Mouse (Mus musculus) liver, embryonic 15.5 days (tissue): ENCODE measurements around the gene Dagla. TPM values are rescaled to one million over a fixed set of nuclear protein-coding genes. Genes with fewer than 3 reads are reported as not detected.

ENCODE experiments used
- ATAC-seq: fragments of 200-750 bp; cut with Nextera tagmentation; 2 replicates; pipeline ENCODE4 v1.8.0; 2017; ENCODE audit warnings: moderate number of reproducible peaks, mild to moderate bottlenecking, moderate library complexity; ENCODE audit not compliant: insufficient read depth
- H3K27ac ChIP-seq: fragments of 300-500 bp; sonication (generic); replicated peaks from 2 replicates; pipeline ENCODE4 v1.5.1; 2015; ENCODE audit warnings: mild to moderate bottlenecking, inconsistent platforms
- H3K27me3 ChIP-seq: fragments of 300-500 bp; sonication (generic); 2 replicates; pipeline ENCODE4 v1.6.1; 2015; ENCODE audit warnings: mild to moderate bottlenecking, inconsistent platforms
- H3K36me3 ChIP-seq: fragments of 300-500 bp; sonication (generic); replicated peaks from 2 replicates; pipeline ENCODE4 v1.6.1; 2015; ENCODE audit warnings: moderate library complexity, mild to moderate bottlenecking, inconsistent platforms
- H3K4me1 ChIP-seq: fragments of 300-500 bp; sonication (generic); replicated peaks from 2 replicates; pipeline ENCODE4 v1.6.1; 2015; ENCODE audit warnings: inconsistent platforms
- H3K4me2 ChIP-seq: fragments of 300-500 bp; sonication (generic); 2 replicates; pipeline ENCODE4 v1.6.1; 2015; ENCODE audit warnings: moderate library complexity, mild to moderate bottlenecking, inconsistent platforms
- H3K4me3 ChIP-seq: fragments of 300-500 bp; sonication (generic); replicated peaks from 2 replicates; pipeline ENCODE4 v1.5.1; 2015; ENCODE audit warnings: mild to moderate bottlenecking, inconsistent platforms
- H3K9ac ChIP-seq: fragments of 300-500 bp; sonication (generic); 2 replicates; pipeline ENCODE4 v1.6.1; 2015; ENCODE audit warnings: moderate library complexity, mild to moderate bottlenecking, inconsistent platforms
- H3K9me3 ChIP-seq: fragments of 300-500 bp; sonication (generic); replicated peaks from 2 replicates; pipeline ENCODE4 v1.6.1; 2016; ENCODE audit warnings: inconsistent platforms
- WGBS: fragments of 180-500 bp; shearing (Covaris S2); methylation state at CpG from one replicate; pipeline ENCODE4 v1.1.7; 2015; ENCODE audit warnings: mixed read lengths; ENCODE audit not compliant: insufficient replicate concordance; 5-methylcytosine and 5-hydroxymethylcytosine counted together
- polyA plus RNA-seq: library from polyadenylated mRNA; unstranded; fragments of >200 nt; fragmentation: Nextera tagmentation; extraction: Ambion mirVana; gene quantifications from 2 replicates; pipeline ENCODE4 v1.2.1, GENCODE M21; 2015

Gene Dagla
- polyA plus RNA-seq, 1 experiment from 2014 or later, result 0.22 TPM

DNA sequence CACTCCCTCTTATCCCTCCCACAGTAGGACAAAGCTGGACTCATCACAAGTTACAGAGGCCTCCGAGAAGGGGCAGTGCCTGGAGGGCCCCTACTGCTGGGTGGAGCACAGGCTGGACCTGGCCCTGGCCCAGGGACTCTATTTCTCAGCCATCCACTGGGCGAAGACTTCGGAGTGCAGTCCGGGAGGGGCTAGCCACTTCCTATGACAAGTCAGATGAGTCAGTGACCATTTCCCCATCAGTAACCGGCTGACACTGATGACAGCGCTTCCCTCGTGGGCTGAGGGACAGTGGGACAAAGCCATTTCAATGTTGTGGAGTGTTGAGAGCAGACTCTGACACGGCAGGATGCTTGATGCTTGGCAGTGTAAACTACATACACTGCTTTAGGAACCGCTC is 25.0 kb downstream of the Dagla start:
- 40% methylated on average over 9 of the region's 9 CpGs for WGBS
- no peak; the same call in 1 of the 2 replicates for ATAC-seq
- peaks cover 19% of the 10 kb centered on the region for H3K4me1 ChIP-seq

DNA sequence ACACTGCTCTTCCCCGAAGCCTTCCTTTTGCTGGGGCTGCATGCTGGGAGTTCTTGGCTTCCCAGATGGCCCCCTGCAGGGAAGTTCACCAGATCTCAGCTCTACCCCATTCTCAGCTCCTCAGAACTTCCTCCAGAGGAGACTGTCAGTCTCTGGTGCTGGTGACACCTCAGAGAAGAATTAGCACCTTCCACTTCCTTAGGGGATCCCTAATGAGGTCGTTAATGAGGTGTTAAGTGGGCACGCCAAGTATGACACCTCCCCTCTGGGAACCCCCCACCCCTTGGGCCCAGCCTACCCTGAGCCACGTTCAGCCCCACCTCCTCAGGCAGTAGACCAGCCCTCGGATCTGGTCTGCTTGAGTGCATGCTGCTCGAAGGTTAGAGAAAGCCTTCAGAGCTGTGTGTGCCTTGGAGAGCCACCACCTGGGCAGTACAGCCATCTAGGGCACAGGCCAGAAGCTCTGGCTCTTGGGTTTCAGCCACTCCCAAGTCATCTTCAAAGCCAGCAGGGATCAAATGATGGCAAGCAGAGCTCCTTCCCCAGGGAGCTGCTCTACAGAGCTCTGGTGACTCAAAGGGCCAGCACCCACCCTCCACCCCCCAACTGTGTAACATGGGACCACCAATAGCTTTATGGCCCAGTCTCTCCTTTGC is 25.9 kb downstream of the Dagla start:
- Histone ChIP-seq H3K27me3 (no peaks in the 10 kb centered on the region), H3K4me3 (no peak overlapping the region), H3K27ac (no peak overlapping the region), H3K9ac (no peak overlapping the region), H3K4me1 (peaks cover 19% of the 10 kb centered on the region), H3K36me3 (no peaks in the 10 kb centered on the region), H3K4me2 (no peak overlapping the region), H3K9me3 (no peaks in the 10 kb centered on the region)
- 26% methylated on average over 6 of the region's 6 CpGs for WGBS
- no peak for ATAC-seq

More for the DNA sequence above, 25.0 kb downstream of the Dagla start:
- no peak overlapping the region for H3K9ac ChIP-seq
- no peaks in the 10 kb centered on the region for H3K36me3 ChIP-seq
- no peaks in the 10 kb centered on the region for H3K9me3 ChIP-seq
- H3K27me3 ChIP-seq, result no peaks in the 10 kb centered on the region
- H3K27ac ChIP-seq, result no peak overlapping the region
- H3K4me3 ChIP-seq, result no peak overlapping the region
- H3K4me2 ChIP-seq, result no peak overlapping the region

DNA sequence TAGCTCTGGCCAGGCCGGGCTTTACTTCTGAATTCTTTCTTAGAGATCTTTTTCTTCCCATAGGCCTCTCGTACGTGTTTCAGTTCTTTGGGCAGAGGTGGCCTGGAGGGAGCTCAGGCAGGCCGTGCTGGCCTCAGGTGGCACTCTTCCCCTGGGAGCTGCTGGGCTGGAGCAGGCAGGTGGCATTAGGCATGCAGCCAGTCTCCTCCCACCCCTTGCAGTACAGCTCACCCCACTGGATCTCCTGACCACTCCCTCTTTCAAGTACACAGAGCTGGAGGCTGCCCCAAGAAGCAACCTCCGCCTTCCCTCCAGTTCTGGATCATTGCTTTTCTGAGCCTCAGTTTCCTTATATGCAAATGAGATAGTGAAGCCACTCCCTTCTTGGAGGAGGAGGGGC is 26.9 kb downstream of the Dagla start:
- Histone ChIP-seq H3K27me3 (no peaks in the 10 kb centered on the region), H3K4me1 (peaks cover 19% of the 10 kb centered on the region), H3K9me3 (no peaks in the 10 kb centered on the region), H3K36me3 (no peaks in the 10 kb centered on the region), H3K4me2 (no peak overlapping the region), H3K27ac (no peak overlapping the region), H3K9ac (no peak overlapping the region), H3K4me3 (no peak overlapping the region)
- 45% methylated on average over 5 of the region's 5 CpGs for WGBS
- no peak for ATAC-seq

DNA sequence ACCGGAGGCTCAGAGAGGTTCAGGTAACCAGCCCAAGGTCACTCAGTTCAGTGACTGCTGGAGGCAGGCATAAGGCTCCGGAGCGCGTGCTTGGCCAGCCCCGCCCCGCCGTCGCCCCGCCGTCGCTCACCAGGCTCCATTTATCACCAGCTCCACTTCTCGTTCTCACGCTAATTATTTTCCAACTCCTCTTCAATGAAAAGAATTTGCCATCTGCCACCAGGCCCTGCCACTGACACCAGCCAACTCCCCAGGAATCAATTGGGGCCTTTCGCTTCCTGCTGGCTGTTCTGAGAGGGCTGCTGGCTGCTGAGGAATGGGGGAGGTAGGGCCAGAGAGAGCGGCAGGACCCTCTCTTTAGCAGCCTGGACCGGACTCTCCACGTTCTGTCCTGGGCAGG is 27.3 kb downstream of the Dagla start:
- no peak for ATAC-seq
- H3K27me3 ChIP-seq, result no peaks in the 10 kb centered on the region
- H3K36me3 ChIP-seq, result no peaks in the 10 kb centered on the region
- WGBS, result 10% methylated on average over 17 of the region's 17 CpGs
- H3K9me3 ChIP-seq, result no peaks in the 10 kb centered on the region
- H3K4me1 ChIP-seq, result peaks cover 19% of the 10 kb centered on the region
- H3K4me2 ChIP-seq, result no peak overlapping the region
- no peak overlapping the region for H3K9ac ChIP-seq
- no peak overlapping the region for H3K27ac ChIP-seq
- H3K4me3 ChIP-seq, result no peak overlapping the region

DNA sequence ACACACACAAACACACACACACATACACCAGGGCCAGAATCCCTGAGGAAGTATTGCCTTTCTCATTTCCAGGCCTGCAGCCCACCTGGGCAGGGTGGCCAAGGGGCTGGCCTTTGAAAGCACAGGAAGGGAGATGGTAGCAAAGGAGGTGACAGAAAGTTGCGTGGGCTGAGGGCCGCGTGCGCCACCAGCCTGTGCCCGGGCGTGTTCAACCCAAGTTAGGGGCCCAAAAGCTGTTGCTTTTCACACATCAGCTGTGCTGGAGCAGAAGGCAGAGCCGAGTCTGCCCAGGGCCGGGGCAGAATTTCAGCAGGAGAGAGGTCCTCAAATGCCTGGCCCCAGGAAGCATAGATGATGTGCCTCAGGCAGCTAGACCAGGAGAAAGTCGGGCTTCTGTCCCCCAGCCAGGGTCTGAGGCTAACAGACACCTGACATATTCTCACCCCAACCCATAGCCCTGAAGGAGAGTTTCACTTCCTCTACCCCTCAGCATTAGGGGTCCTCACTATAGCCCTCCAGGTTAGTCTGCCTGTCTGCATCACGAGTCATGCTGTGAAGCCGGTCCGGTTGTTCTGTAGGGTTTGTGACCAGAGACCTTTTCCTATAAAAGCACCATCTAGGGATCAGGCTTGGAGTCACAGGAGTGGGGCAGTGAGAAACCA is 28.1 kb downstream of the Dagla start:
- Histone ChIP-seq H3K4me1 (peaks cover 19% of the 10 kb centered on the region), H3K27me3 (no peaks in the 10 kb centered on the region), H3K4me2 (no peak overlapping the region), H3K4me3 (no peak overlapping the region), H3K9ac (no peak overlapping the region), H3K27ac (no peak overlapping the region), H3K36me3 (no peaks in the 10 kb centered on the region), H3K9me3 (no peaks in the 10 kb centered on the region)
- ATAC-seq, result no peak
- 66% methylated on average over 12 of the region's 12 CpGs for WGBS

DNA sequence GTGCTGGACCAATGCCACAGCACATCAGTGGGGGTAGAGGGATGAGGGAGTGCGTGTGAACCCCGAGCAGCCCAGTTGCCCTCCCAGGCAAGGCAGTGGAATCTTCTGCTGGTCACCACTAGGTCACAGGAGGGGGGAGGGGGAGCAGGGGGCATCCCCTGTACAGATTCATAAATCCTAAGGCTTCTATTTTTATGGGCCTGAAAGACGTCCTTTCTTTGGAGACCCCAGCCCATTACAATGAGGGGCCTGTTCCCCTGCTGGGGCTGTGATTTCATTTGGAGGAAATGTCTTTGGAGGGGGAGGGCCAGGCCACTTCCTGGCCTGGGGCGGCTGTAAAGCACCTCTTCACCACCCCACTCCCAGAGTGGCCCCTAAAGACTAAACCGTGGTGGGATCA is 30.6 kb downstream of the Dagla start:
- peaks cover 19% of the 10 kb centered on the region for H3K4me1 ChIP-seq
- H3K9me3 ChIP-seq, result no peaks in the 10 kb centered on the region
- 39% methylated on average over 5 of the region's 5 CpGs for WGBS
- H3K9ac ChIP-seq, result no peak overlapping the region
- ATAC-seq, result no peak
- H3K27ac ChIP-seq, result no peak overlapping the region
- no peak overlapping the region for H3K4me2 ChIP-seq
- H3K36me3 ChIP-seq, result no peaks in the 10 kb centered on the region
- H3K27me3 ChIP-seq, result no peaks in the 10 kb centered on the region
- H3K4me3 ChIP-seq, result no peak overlapping the region

DNA sequence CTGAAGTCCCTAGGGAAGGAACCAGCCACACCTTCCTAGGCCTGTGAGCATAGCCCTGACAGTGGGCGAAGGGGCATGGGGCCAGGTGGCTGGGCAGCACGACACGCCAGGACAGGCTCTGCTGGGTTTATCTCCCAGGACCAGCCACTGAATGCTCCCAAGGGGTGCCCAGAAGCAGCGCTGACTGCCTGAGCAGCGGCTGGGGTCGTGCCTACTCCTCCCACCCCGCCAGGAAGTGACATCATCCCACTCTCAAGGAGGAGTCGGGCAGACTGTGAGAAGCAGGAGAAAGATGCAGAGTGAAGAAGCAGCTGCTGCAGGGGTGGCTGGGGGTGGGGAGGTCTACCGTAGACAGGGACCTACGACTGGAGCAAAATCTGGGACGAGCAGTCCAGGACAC is 31.9 kb downstream of the Dagla start:
- H3K9ac ChIP-seq, result no peak overlapping the region
- H3K4me2 ChIP-seq, result no peak overlapping the region
- H3K27me3 ChIP-seq, result no peaks in the 10 kb centered on the region
- no peak for ATAC-seq
- 18% methylated on average over 11 of the region's 11 CpGs for WGBS
- H3K9me3 ChIP-seq, result no peaks in the 10 kb centered on the region
- H3K4me3 ChIP-seq, result no peak overlapping the region
- H3K27ac ChIP-seq, result no peak overlapping the region
- peaks cover 11% of the 10 kb centered on the region for H3K4me1 ChIP-seq
- no peaks in the 10 kb centered on the region for H3K36me3 ChIP-seq

DNA sequence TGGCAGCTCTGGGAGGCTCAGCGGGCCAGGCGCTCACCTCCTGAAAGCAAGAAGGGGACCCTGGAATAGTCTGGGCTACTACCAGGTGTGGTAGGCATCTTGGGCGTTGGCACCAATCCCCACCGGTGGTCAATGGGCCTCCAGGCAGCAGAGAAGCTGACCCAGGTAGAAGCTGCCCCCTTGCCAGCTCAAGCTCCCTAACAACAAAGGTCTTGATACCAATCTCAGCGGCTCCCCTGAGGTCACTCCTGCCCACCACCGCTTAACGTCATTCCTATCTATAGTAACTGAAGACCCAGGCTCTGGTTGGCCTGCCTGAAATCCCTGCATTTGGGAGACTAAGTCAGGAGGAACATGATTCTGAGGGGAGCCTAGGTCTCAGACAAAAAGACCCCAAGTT is 33.1 kb downstream of the Dagla start:
- no peaks in the 10 kb centered on the region for H3K27me3 ChIP-seq
- peaks cover 10% of the 10 kb centered on the region for H3K4me1 ChIP-seq
- H3K9me3 ChIP-seq, result no peaks in the 10 kb centered on the region
- no peak overlapping the region for H3K4me2 ChIP-seq
- no peak overlapping the region for H3K4me3 ChIP-seq
- H3K27ac ChIP-seq, result no peak overlapping the region
- no peak for ATAC-seq
- no peaks in the 10 kb centered on the region for H3K36me3 ChIP-seq
- 72% methylated on average over 7 of the region's 7 CpGs for WGBS
- H3K9ac ChIP-seq, result no peak overlapping the region

DNA sequence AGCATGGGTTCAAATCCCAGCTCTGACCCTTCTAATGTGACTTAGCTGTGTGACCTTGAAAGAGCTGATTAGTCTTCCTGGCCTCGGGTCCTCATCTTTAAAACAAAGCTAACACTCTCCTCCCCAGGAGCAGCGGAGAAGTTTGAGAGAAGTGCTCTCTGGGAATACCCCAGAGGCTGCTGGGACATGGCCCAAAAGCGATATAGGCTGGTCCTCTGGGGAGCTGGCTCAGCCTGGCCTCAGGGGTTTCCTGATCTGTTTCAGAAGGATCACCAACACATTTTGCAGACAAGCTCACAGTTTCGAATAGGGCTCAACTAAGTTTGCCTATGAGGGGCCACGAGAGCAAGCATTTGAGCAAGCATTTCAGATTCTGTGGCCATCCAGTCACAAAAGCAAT is 34.3 kb downstream of the Dagla start:
- H3K27ac ChIP-seq, result no peak overlapping the region
- H3K27me3 ChIP-seq, result no peaks in the 10 kb centered on the region
- H3K4me1 ChIP-seq, result peaks cover 11% of the 10 kb centered on the region
- no peaks in the 10 kb centered on the region for H3K36me3 ChIP-seq
- 63% methylated on average over 5 of the region's 5 CpGs for WGBS
- H3K9ac ChIP-seq, result no peak overlapping the region
- no peak overlapping the region for H3K4me2 ChIP-seq
- no peak for ATAC-seq
- no peaks in the 10 kb centered on the region for H3K9me3 ChIP-seq
- no peak overlapping the region for H3K4me3 ChIP-seq

DNA sequence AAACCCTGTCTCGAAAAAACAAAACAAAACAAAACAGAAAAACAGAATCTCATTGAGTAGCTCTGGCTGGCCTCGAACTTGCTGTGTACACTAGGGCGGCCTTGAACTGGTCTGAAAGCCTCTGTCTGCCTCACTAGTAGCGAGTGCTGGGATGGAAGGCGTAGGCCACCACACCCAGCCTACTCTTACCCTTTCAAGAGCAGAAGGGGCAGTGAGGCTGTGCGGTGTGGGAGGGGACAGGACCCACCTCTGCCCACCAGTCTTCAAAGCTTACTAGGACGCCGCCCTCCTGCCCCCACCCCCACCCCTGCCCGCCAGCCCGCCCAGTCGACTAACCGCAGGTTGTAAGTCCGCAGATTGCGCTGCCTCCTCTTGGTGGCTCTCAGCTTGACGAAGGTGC is 35.8 kb downstream of the Dagla start:
- 75% methylated on average over 15 of the region's 15 CpGs for WGBS
- ATAC-seq, result no peak
- H3K9ac ChIP-seq, result no peak overlapping the region
- H3K4me3 ChIP-seq, result no peak overlapping the region
- peaks cover 11% of the 10 kb centered on the region for H3K4me1 ChIP-seq
- H3K4me2 ChIP-seq, result no peak overlapping the region
- H3K36me3 ChIP-seq, result no peaks in the 10 kb centered on the region
- 0 out of 2 replicates have a peak, but pooled peaks cover 3% of the 10 kb centered on the region for H3K27me3 ChIP-seq
- H3K9me3 ChIP-seq, result no peaks in the 10 kb centered on the region
- no peak overlapping the region for H3K27ac ChIP-seq

DNA sequence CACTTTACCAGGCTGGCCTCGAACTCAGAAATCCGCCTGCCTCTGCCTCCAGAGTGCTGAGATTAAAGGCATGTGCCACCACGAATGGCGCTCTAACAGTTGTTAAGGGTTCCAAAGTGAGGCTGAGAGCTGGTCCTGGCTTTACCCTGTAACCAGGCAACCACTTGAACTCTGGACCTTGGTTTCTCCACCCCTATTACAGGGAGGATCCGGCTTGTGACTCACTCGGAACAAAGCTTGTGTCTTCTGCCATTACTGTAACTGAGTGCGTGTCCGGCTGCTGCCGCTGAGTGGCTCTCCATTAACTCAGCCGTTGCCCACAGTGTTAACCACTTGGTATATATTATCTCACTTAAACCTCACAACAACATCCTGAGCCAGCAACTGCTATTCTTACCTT is 36.7 kb downstream of the Dagla start:
- no peak overlapping the region for H3K4me2 ChIP-seq
- H3K4me3 ChIP-seq, result no peak overlapping the region
- H3K9ac ChIP-seq, result no peak overlapping the region
- H3K9me3 ChIP-seq, result no peaks in the 10 kb centered on the region
- H3K27me3 ChIP-seq, result peaks cover 10% of the 10 kb centered on the region; the same call in 1 of the 2 replicates
- peak; percentile 50; the same call in 1 of the 2 replicates for ATAC-seq
- no peak overlapping the region for H3K27ac ChIP-seq
- no peaks in the 10 kb centered on the region for H3K36me3 ChIP-seq
- peaks cover 11% of the 10 kb centered on the region for H3K4me1 ChIP-seq
- 64% methylated on average over 10 of the region's 10 CpGs for WGBS
